Mouse (Mus musculus): ENCODE results near the gene Auh. TPM values are rescaled to one million over a fixed set of nuclear protein-coding genes. Genes with fewer than 3 reads are reported as not detected.

Gene Auh
- total and polyA plus RNA-seq, 2 experiments from 2014 or later, result 60.7 to 61.3 TPM

- Histone ChIP-seq H3K9ac (replicated peaks; ENCODE audit: low read depth, low read length) (no peak overlapping the region), H3K27ac (ENCODE audit: low read depth) (no peak overlapping the region), H3K4me1 (ENCODE audit: control insufficient read depth, insufficient read depth) (peaks cover 8% of the 10 kb centered on the region), H3K27me3 (ENCODE audit: control insufficient read depth, insufficient read depth, low read length) (no peaks in the 10 kb centered on the region), H3K36me3 (replicated peaks; ENCODE audit: control insufficient read depth, insufficient read depth, low read length) (no peaks in the 10 kb centered on the region), H3K9me3 (replicated peaks; ENCODE audit: control insufficient read depth, low read length) (no peaks in the 10 kb centered on the region), H3K4me3 (ENCODE audit: low read depth, low read length) (no peak overlapping the region), H3K4me2 (ENCODE audit: low read depth, low read length) (no peak overlapping the region)
- DNase-seq (ENCODE audit: low spot score) (no peak), ATAC-seq (ENCODE audit: insufficient read depth, low read depth) (no peak)
- WGBS, result 70% methylated on average over 17 of the region's 17 CpGs
- TF ChIP-seq CTCF (IDR thresholded peaks at IDR 0.05; ENCODE audit: low read depth), result no peak
- TF ChIP-seq EP300 (IDR thresholded peaks at IDR 0.05; ENCODE audit: low read depth), result no peak
Measured at GRCm38 (mm10) chr13:52847071-52847470, 82.4 kb downstream of the Auh start.

DNA sequence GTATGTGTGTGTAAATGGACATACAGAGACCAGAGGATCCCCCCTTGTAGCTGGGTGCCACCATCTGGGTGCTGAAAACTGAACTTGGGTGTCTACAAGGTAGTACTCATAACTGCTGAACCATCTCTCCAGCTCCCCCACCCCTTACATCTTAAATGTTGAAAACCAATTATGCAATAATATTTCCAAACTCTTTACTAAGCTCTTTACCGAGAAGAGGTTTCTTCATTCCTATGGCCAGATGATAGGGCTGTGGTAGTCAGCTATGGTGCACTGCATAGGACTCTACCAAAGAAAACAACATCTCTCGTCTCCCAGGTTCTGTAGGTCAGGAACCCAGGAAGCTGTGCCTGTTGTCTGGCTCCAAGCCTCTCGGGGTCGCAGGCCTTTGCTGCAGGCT is 83.9 kb downstream of the Auh start:
- Histone ChIP-seq H3K27ac (ENCODE audit: low read depth) (no peak overlapping the region), H3K4me1 (ENCODE audit: control insufficient read depth, insufficient read depth) (peaks cover 8% of the 10 kb centered on the region), H3K9ac (replicated peaks; ENCODE audit: low read depth, low read length) (no peak overlapping the region), H3K4me3 (ENCODE audit: low read depth, low read length) (no peak overlapping the region), H3K27me3 (ENCODE audit: control insufficient read depth, insufficient read depth, low read length) (no peaks in the 10 kb centered on the region), H3K9me3 (replicated peaks; ENCODE audit: control insufficient read depth, low read length) (no peaks in the 10 kb centered on the region), H3K36me3 (replicated peaks; ENCODE audit: control insufficient read depth, insufficient read depth, low read length) (no peaks in the 10 kb centered on the region), H3K4me2 (ENCODE audit: low read depth, low read length) (no peak overlapping the region)
- TF ChIP-seq CTCF (IDR thresholded peaks at IDR 0.05; ENCODE audit: low read depth), result no peak
- no peak for TF ChIP-seq EP300 (IDR thresholded peaks at IDR 0.05; ENCODE audit: low read depth)
- WGBS, result 85% methylated on average over 4 of the region's 4 CpGs
- ATAC-seq (ENCODE audit: insufficient read depth, low read depth) (no peak), DNase-seq (ENCODE audit: low spot score) (no peak)

DNA sequence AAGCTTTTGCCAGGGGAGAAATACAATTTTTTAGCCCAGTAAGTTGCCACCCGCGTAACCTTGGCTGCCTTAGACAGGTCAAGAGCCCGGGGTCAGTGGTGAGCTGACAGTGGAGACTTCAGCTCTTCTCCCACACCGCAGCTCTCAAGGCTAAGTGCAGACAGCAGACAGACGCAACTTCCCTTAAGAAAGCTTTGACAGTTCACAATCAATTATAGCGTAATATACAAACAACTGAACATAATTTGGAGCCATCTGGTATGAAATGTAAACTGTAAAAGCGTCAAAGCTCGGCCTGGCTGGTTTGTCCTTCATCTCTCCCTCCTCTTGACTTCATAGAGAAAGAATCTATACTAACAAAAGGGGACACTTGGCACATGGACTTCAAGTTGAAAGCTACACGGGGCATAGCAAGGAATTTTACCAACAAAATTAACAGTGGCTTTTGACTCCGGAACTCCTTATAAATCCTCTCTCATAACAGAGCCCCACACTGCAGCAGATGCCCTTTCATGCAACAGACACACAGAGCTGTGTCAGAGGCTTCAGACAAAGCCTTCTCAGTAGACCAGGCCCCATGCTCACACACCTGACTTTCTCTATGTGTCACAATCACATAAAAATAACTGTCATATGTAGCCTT is 85.8 kb downstream of the Auh start:
- ATAC-seq (ENCODE audit: insufficient read depth, low read depth), result no peak
- no peak for DNase-seq (ENCODE audit: low spot score)
- whole genome bisulfite sequencing, result 65% methylated on average over 10 of the region's 10 CpGs
- Histone ChIP-seq H3K4me3 (ENCODE audit: low read depth, low read length) (no peak overlapping the region), H3K36me3 (replicated peaks; ENCODE audit: control insufficient read depth, insufficient read depth, low read length) (no peaks in the 10 kb centered on the region; the same call in 1 of the 2 replicates), H3K4me2 (ENCODE audit: low read depth, low read length) (no peak overlapping the region), H3K4me1 (ENCODE audit: control insufficient read depth, insufficient read depth) (peaks cover 8% of the 10 kb centered on the region), H3K27ac (ENCODE audit: low read depth) (no peak overlapping the region), H3K9me3 (replicated peaks; ENCODE audit: control insufficient read depth, low read length) (no peaks in the 10 kb centered on the region), H3K27me3 (ENCODE audit: control insufficient read depth, insufficient read depth, low read length) (no peaks in the 10 kb centered on the region), H3K9ac (replicated peaks; ENCODE audit: low read depth, low read length) (no peak overlapping the region)
- TF ChIP-seq EP300 (IDR thresholded peaks at IDR 0.05; ENCODE audit: low read depth), result no peak
- no peak for TF ChIP-seq CTCF (IDR thresholded peaks at IDR 0.05; ENCODE audit: low read depth)

DNA sequence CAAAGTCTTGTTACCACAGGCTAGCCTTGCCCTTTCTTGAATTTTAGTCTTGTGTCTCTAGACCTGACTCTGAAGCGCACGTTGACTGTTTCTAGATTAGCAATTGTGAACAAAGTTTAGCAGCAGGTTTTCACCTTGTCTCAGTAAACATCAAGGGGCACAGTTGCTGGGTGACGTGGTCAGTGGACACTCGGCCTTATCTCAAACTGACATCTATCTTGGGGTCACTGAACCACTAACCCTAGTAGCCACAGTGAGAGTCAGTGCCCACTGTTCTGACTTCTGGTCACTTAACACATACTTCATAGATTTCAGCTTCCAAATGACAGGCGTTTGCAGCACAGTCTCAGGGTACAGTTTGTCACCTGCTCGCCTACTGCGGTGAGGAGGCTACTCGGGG is 93.2 kb downstream of the Auh start:
- TF ChIP-seq CTCF (IDR thresholded peaks at IDR 0.05; ENCODE audit: low read depth) (no peak), EP300 (IDR thresholded peaks at IDR 0.05; ENCODE audit: low read depth) (no peak)
- Histone ChIP-seq H3K27me3 (ENCODE audit: control insufficient read depth, insufficient read depth, low read length) (no peaks in the 10 kb centered on the region), H3K9ac (replicated peaks; ENCODE audit: low read depth, low read length) (no peak overlapping the region), H3K4me2 (ENCODE audit: low read depth, low read length) (no peak overlapping the region), H3K36me3 (replicated peaks; ENCODE audit: control insufficient read depth, insufficient read depth, low read length) (peaks cover 34% of the 10 kb centered on the region), H3K4me1 (ENCODE audit: control insufficient read depth, insufficient read depth) (0 out of 2 replicates have a peak, but pooled peaks cover 3% of the 10 kb centered on the region), H3K9me3 (replicated peaks; ENCODE audit: control insufficient read depth, low read length) (no peaks in the 10 kb centered on the region), H3K27ac (ENCODE audit: low read depth) (no peak overlapping the region), H3K4me3 (ENCODE audit: low read depth, low read length) (no peak overlapping the region)
- ATAC-seq (ENCODE audit: insufficient read depth, low read depth), result no peak
- 87% methylated on average over 8 of the region's 8 CpGs for WGBS
- no peak for DNase-seq (ENCODE audit: low spot score)

GRCm38 (mm10) chr13:52834591-52834990 is 94.9 kb downstream of the Auh start:
- TF ChIP-seq CTCF (IDR thresholded peaks at IDR 0.05; ENCODE audit: low read depth) (no peak), EP300 (IDR thresholded peaks at IDR 0.05; ENCODE audit: low read depth) (no peak)
- 0 out of 2 replicates have a peak, but pooled peaks cover 4% of the 10 kb centered on the region for H3K4me1 ChIP-seq (ENCODE audit: control insufficient read depth, insufficient read depth)
- no peak overlapping the region for H3K4me3 ChIP-seq (ENCODE audit: low read depth, low read length)
- ATAC-seq (ENCODE audit: insufficient read depth, low read depth) (no peak), DNase-seq (ENCODE audit: low spot score) (no peak)
- no peak overlapping the region for H3K27ac ChIP-seq (ENCODE audit: low read depth)
- 79% methylated on average over 8 of the region's 8 CpGs for WGBS
- no peaks in the 10 kb centered on the region for H3K9me3 ChIP-seq (replicated peaks; ENCODE audit: control insufficient read depth, low read length)
- peaks cover 34% of the 10 kb centered on the region for H3K36me3 ChIP-seq (replicated peaks; ENCODE audit: control insufficient read depth, insufficient read depth, low read length)
- H3K27me3 ChIP-seq (ENCODE audit: control insufficient read depth, insufficient read depth, low read length), result no peaks in the 10 kb centered on the region
- no peak overlapping the region for H3K4me2 ChIP-seq (ENCODE audit: low read depth, low read length)
- H3K9ac ChIP-seq (replicated peaks; ENCODE audit: low read depth, low read length), result no peak overlapping the region

GRCm38 (mm10) chr13:52833748-52834147 is 95.7 kb downstream of the Auh start:
- TF ChIP-seq EP300 (IDR thresholded peaks at IDR 0.05; ENCODE audit: low read depth), result no peak
- TF ChIP-seq CTCF (IDR thresholded peaks at IDR 0.05; ENCODE audit: low read depth), result no peak
- H3K27me3 ChIP-seq (ENCODE audit: control insufficient read depth, insufficient read depth, low read length), result no peaks in the 10 kb centered on the region
- H3K36me3 ChIP-seq (replicated peaks; ENCODE audit: control insufficient read depth, insufficient read depth, low read length), result peaks cover 34% of the 10 kb centered on the region
- H3K4me1 ChIP-seq (ENCODE audit: control insufficient read depth, insufficient read depth), result 0 out of 2 replicates have a peak, but pooled peaks cover 4% of the 10 kb centered on the region
- H3K9ac ChIP-seq (replicated peaks; ENCODE audit: low read depth, low read length), result no peak overlapping the region
- no peaks in the 10 kb centered on the region for H3K9me3 ChIP-seq (replicated peaks; ENCODE audit: control insufficient read depth, low read length)
- DNase-seq (ENCODE audit: low spot score) (no peak), ATAC-seq (ENCODE audit: insufficient read depth, low read depth) (no peak)
- no peak overlapping the region for H3K27ac ChIP-seq (ENCODE audit: low read depth)
- H3K4me2 ChIP-seq (ENCODE audit: low read depth, low read length), result no peak overlapping the region
- 79% methylated on average over 2 of the region's 2 CpGs for WGBS
- no peak overlapping the region for H3K4me3 ChIP-seq (ENCODE audit: low read depth, low read length)

All from heart, postnatal 0 days (tissue).